Mouse (Mus musculus): ENCODE measurements around the gene Fshr. TPM values are rescaled to one million over a fixed set of nuclear protein-coding genes. Genes with fewer than 3 reads are reported as not detected.

Gene Fshr
- polyA plus RNA-seq, 1 experiment from 2014 or later: 0.09 TPM

DNA sequence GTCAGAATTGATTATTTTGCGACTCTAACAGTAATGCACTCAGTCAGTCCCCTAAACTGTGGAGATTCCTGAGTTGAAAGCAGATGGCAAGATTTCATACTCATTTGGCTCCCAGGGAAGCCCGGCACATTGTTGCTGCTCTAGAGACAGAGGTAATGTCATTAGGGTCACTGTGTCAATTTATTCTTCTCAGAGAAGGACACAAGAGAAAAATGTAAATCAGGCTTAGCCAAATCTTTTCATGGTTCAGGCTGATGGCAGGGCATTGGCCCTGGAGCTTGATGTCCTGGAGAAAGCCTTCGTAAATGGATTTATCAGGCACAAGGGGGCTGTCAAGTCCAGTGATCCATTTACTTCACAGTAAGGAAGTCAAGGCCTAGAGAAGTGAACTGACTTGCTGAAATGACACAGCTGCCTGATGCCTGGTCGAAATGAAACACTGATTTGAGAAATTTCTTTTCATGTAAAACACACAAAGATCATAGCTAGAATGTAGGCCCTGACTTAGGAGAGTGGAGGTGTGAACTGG, 262.3 kb downstream of the Fshr start:
- 38% methylated on average over 4 of the region's 4 CpGs for WGBS
- Histone ChIP-seq H3K4me1 (ENCODE audit: control insufficient read depth, insufficient read depth, low read length) (no peaks in the 10 kb centered on the region), H3K27ac (ENCODE audit: low read length) (no peak overlapping the region), H3K4me3 (ENCODE audit: low read length) (no peak overlapping the region), H3K9ac (ENCODE audit: low read length) (no peak overlapping the region), H3K36me3 (ENCODE audit: control insufficient read depth, insufficient read depth) (no peaks in the 10 kb centered on the region), H3K4me2 (ENCODE audit: low read depth, low read length) (no peak overlapping the region), H3K9me3 (replicated peaks; ENCODE audit: control insufficient read depth, low read length) (no peaks in the 10 kb centered on the region), H3K27me3 (ENCODE audit: control insufficient read depth, insufficient read depth, low read length) (no peaks in the 10 kb centered on the region)
- no peak for ATAC-seq (replicated peaks; ENCODE audit: extremely low read depth, insufficient read depth, low FRiP score)

DNA sequence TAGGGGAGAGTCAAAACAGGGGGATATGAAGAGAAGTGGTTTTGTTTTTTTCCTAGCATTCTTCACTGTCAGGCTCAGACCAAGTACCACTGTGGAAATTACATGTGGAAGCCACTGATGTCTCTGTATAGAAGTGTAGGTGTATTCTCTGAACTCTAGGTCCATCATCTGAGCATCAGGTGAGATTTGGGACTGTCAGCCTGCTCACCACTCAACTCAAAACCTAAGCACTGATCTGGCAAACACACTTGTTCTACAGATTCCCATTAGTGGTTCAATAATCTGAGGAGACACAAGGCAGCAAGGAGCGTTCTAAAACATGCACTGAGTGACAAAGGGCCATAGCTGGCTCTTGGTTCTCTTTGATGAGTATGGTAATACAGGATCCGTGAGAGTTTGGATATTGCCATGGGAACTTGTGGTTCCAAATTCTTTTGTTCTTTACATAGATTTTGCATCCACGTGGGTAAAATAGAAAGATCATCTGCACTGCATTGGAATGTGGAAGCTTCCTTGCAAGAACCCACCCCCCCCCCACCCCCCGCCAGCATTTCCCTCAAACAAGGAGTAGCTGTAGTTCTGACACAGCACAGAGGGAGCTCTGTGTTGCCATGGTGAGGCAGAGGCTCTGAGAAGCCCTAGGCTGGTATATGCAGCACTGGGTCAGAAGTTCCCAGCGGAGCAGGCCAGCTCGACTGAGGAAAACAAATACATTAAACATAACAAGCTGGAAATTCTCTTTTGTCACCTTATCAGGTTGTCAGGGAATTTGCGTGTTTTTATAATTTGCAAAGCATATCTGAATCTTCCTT, 262.9 kb downstream of the Fshr start:
- Histone ChIP-seq H3K9ac (ENCODE audit: low read length) (no peak overlapping the region), H3K27me3 (ENCODE audit: control insufficient read depth, insufficient read depth, low read length) (no peaks in the 10 kb centered on the region), H3K4me1 (ENCODE audit: control insufficient read depth, insufficient read depth, low read length) (no peaks in the 10 kb centered on the region), H3K27ac (ENCODE audit: low read length) (no peak overlapping the region), H3K4me3 (ENCODE audit: low read length) (no peak overlapping the region), H3K36me3 (ENCODE audit: control insufficient read depth, insufficient read depth) (no peaks in the 10 kb centered on the region), H3K4me2 (ENCODE audit: low read depth, low read length) (no peak overlapping the region), H3K9me3 (replicated peaks; ENCODE audit: control insufficient read depth, low read length) (no peaks in the 10 kb centered on the region)
- WGBS: 28% methylated on average over 7 of the region's 7 CpGs
- ATAC-seq (replicated peaks; ENCODE audit: extremely low read depth, insufficient read depth, low FRiP score): no peak

DNA sequence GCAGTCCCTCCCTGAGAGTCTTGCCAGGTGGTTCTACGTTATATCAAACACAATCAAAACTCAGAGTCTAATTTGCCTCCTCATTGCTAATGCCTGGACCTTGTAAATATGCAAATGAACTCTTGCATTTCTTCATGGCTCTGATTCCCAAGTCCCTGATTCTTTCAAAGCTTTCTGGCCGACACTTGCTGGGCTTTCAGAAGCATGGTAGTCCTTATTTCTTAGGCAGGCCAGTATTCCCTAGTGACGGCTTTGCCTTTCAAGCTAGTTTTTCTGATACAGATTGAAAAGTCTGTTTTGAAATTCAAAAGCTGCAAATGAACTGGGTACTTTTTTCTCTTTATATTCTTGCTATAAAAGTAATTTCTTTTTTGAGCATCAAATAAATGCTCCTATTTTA, 263.5 kb downstream of the Fshr start:
- 77% methylated on average over 3 of the region's 3 CpGs for WGBS

More for the DNA sequence above, 263.5 kb downstream of the Fshr start:
- no peaks in the 10 kb centered on the region for H3K4me1 ChIP-seq (ENCODE audit: control insufficient read depth, insufficient read depth, low read length)
- H3K36me3 ChIP-seq (ENCODE audit: control insufficient read depth, insufficient read depth): no peaks in the 10 kb centered on the region
- H3K4me2 ChIP-seq (ENCODE audit: low read depth, low read length): no peak overlapping the region
- no peak for ATAC-seq (replicated peaks; ENCODE audit: extremely low read depth, insufficient read depth, low FRiP score)
- H3K9me3 ChIP-seq (replicated peaks; ENCODE audit: control insufficient read depth, low read length): no peaks in the 10 kb centered on the region
- H3K9ac ChIP-seq (ENCODE audit: low read length): no peak overlapping the region
- H3K4me3 ChIP-seq (ENCODE audit: low read length): no peak overlapping the region
- no peak overlapping the region for H3K27ac ChIP-seq (ENCODE audit: low read length)
- no peaks in the 10 kb centered on the region for H3K27me3 ChIP-seq (ENCODE audit: control insufficient read depth, insufficient read depth, low read length)

Measured in heart, embryonic 16.5 days (tissue).